Mouse (Mus musculus): ENCODE results near the gene Palld.

Gene Palld

GRCm38 (mm10) chr8:61480260-61480967, 422.1 kb downstream of the Palld start:
- in situ Hi-C loops (cut with MboI; ENCODE audit: unreplicated experiment in 2 of 2) = loop anchor here (5.0 to 25.0 kb wide), 7 partner anchors 193 to 593 kb away; partner anchors contain the start of genes Hpf1 (in 2 of the 2) and Nek1 (in 1 of the 2)

GRCm38 (mm10) chr8:61479506-61480214, 422.8 kb downstream of the Palld start:
- in situ Hi-C loops (cut with MboI; ENCODE audit: unreplicated experiment in 2 of 2) = loop anchor here (5.0 to 25.0 kb wide), 7 partner anchors 192 to 592 kb away; partner anchors contain the start of genes Hpf1 (in 2 of the 2) and Nek1 (in 1 of the 2)

GRCm38 (mm10) chr8:61478793-61479192, 423.7 kb downstream of the Palld start:
- in situ Hi-C loops (cut with MboI; ENCODE audit: unreplicated experiment in 2 of 2) = loop anchor here (25.0 kb wide), 1 partner anchor 591 kb away; the partner anchor contains the start of gene Hpf1 (in 2 of the 2)

GRCm38 (mm10) chr8:61478150-61478549, 424.3 kb downstream of the Palld start:
- in situ Hi-C loops (cut with MboI; ENCODE audit: unreplicated experiment in 2 of 2) = loop anchor here (25.0 kb wide), 1 partner anchor 591 kb away; the partner anchor contains the start of gene Hpf1 (in 2 of the 2)

- in situ Hi-C loops (cut with MboI; ENCODE audit: unreplicated experiment in 2 of 2) = loop anchor here (25.0 kb wide), 1 partner anchor 589 kb away; the partner anchor contains the start of gene Hpf1 (in 2 of the 2)
Observed at GRCm38 (mm10) chr8:61476160-61476559, 426.3 kb downstream of the Palld start.

- in situ Hi-C loops (cut with MboI; ENCODE audit: unreplicated experiment in 2 of 2) = loop anchor here (25.0 kb wide), 1 partner anchor 588 kb away; the partner anchor contains the start of gene Hpf1 (in 2 of the 2)
Observed at GRCm38 (mm10) chr8:61475251-61475673, 427.2 kb downstream of the Palld start.

- in situ Hi-C loops (cut with MboI; ENCODE audit: unreplicated experiment in 2 of 2) = no loop called here
Observed at GRCm38 (mm10) chr8:61470213-61470612, 432.3 kb downstream of the Palld start.

- in situ Hi-C loops (cut with MboI; ENCODE audit: unreplicated experiment in 2 of 2) = no loop called here
Observed at GRCm38 (mm10) chr8:61467553-61467815, 435.0 kb downstream of the Palld start.

- in situ Hi-C loops (cut with MboI; ENCODE audit: unreplicated experiment in 2 of 2) = no loop called here
Observed at GRCm38 (mm10) chr8:61466696-61467552, 435.6 kb downstream of the Palld start.

- in situ Hi-C loops (cut with MboI; ENCODE audit: unreplicated experiment in 2 of 2) = no loop called here
Observed at GRCm38 (mm10) chr8:61464393-61464792, 438.1 kb downstream of the Palld start.

GRCm38 (mm10) chr8:61462221-61462620, 440.3 kb downstream of the Palld start:
- in situ Hi-C loops (cut with MboI; ENCODE audit: unreplicated experiment in 2 of 2) = no loop called here

Measured in v-Abl transformed pro-B cells (cell line).